Mouse (Mus musculus) brain, adult 2 months (tissue): ENCODE measurements around the gene F2r.

Experiments used
- DNase-seq: peaks from one replicate; pipeline ENCODE4 v3.0.0; 2011; ENCODE audit warnings: low read depth, low spot score

F2r gene

GRCm38 (mm10) chr13:95632144-95632543 is 13.9 kb upstream of the F2r start:
- no peak for DNase-seq

- DNase-seq, result no peak
These were observed 12.5 kb upstream of the F2r start for GRCm38 (mm10) chr13:95630747-95631146.

- no peak for DNase-seq
These were observed 11.5 kb upstream of the F2r start for GRCm38 (mm10) chr13:95629751-95630150.

GRCm38 (mm10) chr13:95626696-95627095 is 8.4 kb upstream of the F2r start:
- no peak for DNase-seq

GRCm38 (mm10) chr13:95623042-95623441 is 4.8 kb upstream of the F2r start:
- DNase-seq, result no peak

GRCm38 (mm10) chr13:95621563-95621962 is 3.3 kb upstream of the F2r start:
- DNase-seq, result no peak

- DNase-seq, result no peak
These were observed 572 bp upstream of the F2r start for GRCm38 (mm10) chr13:95618859-95619258.

GRCm38 (mm10) chr13:95617671-95618171 is 566 bp downstream of the F2r start:
- DNase-seq, result no peak

GRCm38 (mm10) chr13:95617082-95617670 is 1.1 kb downstream of the F2r start:
- no peak for DNase-seq

GRCm38 (mm10) chr13:95616512-95616911 is 1.8 kb downstream of the F2r start:
- DNase-seq, result no peak

- no peak for DNase-seq
These were observed 3.5 kb downstream of the F2r start for GRCm38 (mm10) chr13:95614757-95615156.

- DNase-seq, result no peak
These were observed 6.0 kb downstream of the F2r start for GRCm38 (mm10) chr13:95612243-95612642.

GRCm38 (mm10) chr13:95611752-95612151 is 6.5 kb downstream of the F2r start:
- no peak for DNase-seq

- DNase-seq, result no peak
These were observed 7.3 kb downstream of the F2r start for GRCm38 (mm10) chr13:95610786-95611562.

- no peak for DNase-seq
These were observed 9.2 kb downstream of the F2r start for GRCm38 (mm10) chr13:95609088-95609420.

- no peak for DNase-seq
These were observed 9.7 kb downstream of the F2r start for GRCm38 (mm10) chr13:95608416-95609087.

GRCm38 (mm10) chr13:95607019-95607418 is 11.3 kb downstream of the F2r start:
- DNase-seq, result no peak

GRCm38 (mm10) chr13:95604288-95604687 is 14.0 kb downstream of the F2r start:
- DNase-seq, result no peak

- DNase-seq, result no peak
These were observed 18.4 kb downstream of the F2r start for GRCm38 (mm10) chr13:95599833-95600359.

- no peak for DNase-seq
These were observed 19.9 kb downstream of the F2r start for GRCm38 (mm10) chr13:95598232-95598920.

GRCm38 (mm10) chr13:95597578-95597977 is 20.7 kb downstream of the F2r start:
- no peak for DNase-seq

GRCm38 (mm10) chr13:95596689-95597088 is 21.6 kb downstream of the F2r start:
- DNase-seq, result no peak
